Mouse (Mus musculus) heart, adult 8-10 months (tissue): ENCODE measurements around the gene Rhag. TPM values are rescaled to one million over a fixed set of nuclear protein-coding genes. Genes with fewer than 3 reads are reported as not detected.
A peak's percentile ranks its signal among the peaks of the same experiment; 100 is the strongest.

ENCODE experiments used
- DNase-seq: peaks from one replicate; pipeline ENCODE4 v3.0.0; 2022; ENCODE audit warnings: low spot score
- total RNA-seq, 4 experiments: library from RNA; stranded (reverse); gene quantifications; 2 replicates each; pipeline ENCODE4 v1.2.4; 2022

The Rhag gene
- total RNA-seq, result under 1 TPM in 1 of 4 experiments, not detected in 3; 0.23 TPM

GRCm38 (mm10) chr17:40810934-40811333 lies at the start of gene Rhag:
Gene Rhag (plus strand): TSS chr17:40811126.
- no peak for DNase-seq

DNA sequence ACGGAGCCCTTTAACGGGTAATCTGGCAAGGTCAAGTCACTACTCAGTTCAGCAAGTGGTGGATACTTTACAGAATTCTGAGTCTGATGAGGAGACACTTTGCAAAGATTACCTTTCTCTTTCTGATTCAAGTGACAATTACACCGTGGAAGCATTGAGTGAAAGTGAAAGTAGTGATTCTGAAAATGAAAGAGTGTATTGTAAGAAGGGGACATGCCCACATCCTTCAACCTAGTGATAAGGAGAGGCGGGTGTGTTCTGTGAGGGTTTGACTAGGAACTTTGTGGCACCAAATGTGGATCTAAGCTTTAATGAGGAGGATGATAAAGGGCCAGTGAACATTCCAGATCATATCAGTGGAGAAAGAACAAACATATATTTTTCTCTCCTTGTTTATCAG lies 47.3 kb upstream of the Rhag start:
- no peak for DNase-seq

DNA sequence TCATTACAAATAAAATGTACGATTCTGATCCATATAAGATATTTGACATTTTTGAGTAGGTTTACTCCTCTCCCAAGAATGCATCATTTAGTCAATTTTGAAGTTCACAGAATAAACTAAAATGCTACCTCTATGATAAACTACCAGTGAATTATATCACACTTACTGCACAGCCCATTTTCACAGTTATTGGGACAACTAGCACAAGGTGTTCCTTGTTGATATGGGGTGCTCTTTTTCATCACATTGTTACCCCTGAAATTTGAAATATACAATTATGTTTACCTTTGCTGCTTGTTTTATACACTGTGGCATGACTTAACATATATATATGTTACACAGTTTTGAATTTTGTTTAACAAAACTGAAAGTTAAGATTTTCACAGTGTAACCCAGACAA lies 43.8 kb upstream of the Rhag start:
- DNase-seq, result no peak

DNA sequence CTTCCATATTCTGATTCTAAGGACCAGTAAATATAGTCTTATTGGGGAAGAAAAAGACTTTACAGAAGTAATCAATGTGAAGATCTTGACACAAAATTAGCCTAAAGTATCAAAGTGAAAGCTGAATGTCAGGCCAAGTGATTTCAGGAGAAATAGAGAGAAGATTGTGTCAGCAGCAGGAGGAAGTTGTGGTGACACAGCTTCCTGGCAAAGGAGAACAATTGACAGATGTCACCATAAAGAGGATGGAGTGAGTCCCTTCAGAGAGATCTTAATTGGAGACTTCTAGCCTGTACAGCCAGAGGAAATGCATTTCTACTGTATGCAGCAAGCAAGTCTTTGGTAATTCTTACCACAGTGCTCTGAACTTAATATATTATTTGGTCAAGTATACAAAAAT lies 21.0 kb upstream of the Rhag start:
- no peak for DNase-seq

GRCm38 (mm10) chr17:40793921-40794854 lies 16.7 kb upstream of the Rhag start:
- no peak for DNase-seq

DNA sequence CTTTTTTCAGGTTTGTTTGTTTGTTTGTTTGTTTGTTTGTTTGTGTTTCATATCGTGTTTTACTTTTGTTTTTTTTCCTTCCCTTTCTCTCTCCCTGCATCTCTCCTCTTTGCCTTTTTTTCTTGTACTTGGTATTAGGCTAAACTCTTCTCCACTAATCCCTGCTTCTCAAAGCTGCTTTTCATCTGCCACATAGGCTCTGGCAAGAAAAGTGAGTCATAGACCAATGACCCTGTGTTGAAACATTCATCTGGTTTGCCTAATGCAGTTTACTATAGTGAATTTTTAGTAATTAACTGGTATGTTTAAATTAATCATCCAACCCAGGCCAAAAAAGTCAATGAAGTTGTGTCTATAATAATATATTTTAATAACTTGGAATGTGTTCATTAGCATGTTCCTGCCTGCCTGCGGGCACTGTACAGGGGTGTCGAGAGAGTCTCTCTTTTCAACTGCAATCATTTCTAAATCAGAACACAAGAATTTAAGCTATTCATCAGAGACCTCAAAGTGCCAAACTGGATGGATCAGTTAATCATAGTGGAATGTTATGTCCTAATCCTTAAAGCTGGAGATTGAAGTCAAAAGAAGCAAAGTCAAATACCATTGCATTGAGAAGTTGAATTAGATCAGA lies 8.1 kb upstream of the Rhag start:
- no peak for DNase-seq

DNA sequence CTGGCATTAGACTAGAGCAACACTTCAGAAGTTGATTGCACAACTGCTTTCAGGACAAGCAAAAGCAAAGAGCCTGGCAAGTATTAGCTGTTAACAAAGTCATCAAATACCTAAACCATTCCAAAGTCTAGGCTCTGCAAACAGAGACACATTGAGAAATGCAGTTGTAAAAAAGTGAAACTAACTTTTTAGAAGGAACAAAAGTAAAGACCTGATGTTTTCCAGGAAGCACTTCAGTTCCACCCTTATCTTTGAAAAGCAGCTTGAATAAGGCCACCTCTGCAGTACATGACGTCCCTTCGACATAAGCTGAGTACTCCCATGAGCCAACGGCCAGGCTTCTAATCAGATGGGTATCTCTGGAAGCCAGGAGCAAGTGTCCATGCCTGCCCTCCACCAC lies 4.4 kb upstream of the Rhag start:
- no peak for DNase-seq

GRCm38 (mm10) chr17:40806953-40807572 lies 3.9 kb upstream of the Rhag start, which contains the start of gene Crisp2:
Gene Crisp2 (minus strand): TSS chr17:40807003.
- DNase-seq, result no peak

- no peak for DNase-seq
Measured at GRCm38 (mm10) chr17:40808071-40808470, 2.9 kb upstream of the Rhag start.

DNA sequence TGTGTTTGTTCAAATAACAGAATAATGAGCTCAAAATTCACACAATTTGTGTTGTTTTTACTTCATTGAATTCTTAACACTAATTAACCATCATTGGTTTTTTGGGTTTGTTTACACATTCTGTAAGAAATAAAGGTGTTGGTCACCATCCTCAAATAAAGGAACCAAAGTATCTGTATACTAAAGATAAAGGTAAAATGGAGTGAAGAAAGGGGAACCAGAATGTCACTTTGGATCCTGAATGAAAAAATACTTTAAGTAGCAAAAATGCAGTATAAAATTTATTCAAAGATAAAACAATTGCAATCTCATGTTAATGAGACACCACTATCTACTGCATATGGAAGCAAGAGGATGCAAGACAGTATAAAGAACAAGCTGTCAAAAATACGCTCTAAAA lies 634 bp downstream of the Rhag start:
- DNase-seq, result no peak

DNA sequence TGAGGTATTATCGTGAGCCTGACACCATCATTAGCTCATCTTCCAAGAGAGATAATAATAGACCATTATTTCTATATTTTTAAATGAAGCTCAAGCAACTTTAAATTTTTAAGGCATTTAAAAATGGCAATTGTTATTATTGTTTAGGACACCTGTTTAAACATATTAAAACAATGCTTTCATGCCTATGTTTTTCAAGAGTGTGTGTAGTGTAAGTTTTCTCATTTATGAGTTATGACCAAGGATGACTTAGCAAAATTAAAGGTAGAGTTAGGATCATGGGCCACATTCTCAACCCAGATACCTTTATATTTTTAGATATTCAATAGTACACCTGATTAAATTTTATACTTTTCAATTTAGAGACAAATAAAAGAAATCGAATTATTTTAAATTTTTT lies 1.3 kb downstream of the Rhag start:
- no peak for DNase-seq

- DNase-seq, result no peak
Measured at GRCm38 (mm10) chr17:40817340-40817943, 6.5 kb downstream of the Rhag start.

DNA sequence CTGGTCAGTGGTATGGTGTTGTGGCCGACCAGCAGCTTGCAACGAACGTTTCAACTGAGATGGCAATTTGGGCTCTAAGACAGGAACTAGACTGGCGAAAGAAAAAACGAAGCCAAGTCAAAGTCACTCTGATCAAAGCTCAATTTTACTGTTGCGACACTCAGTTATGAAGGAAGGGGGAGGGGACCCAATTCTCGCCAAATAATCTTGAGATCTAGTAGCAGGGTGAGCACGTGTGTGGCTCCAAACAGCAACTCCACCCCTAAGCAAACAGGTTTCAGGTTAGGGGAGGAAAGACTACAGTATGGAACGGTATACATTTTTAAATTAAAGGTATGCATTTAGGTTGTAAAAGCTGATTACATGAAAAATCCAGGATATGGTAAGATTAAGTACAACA lies 10.6 kb downstream of the Rhag start:
- DNase-seq, result no peak

DNA sequence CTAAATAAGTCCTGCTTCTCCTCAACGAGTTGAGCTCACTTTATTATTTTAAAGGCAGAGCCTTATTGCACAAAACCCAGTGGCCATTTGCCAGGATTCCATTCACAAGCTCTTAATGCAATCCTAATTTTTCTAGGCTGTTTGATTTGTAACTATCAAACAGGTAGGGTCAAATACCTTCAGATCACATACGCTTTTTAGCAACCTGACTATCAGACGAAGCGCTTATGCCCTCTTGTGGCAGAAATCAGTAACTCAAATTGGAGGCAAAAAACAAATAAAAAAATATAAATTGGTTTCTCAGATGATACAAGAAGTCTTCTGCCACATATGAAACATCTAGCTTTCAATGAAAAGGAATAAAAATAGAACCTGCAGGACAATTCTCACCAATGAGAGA lies 12.9 kb downstream of the Rhag start:
- no peak for DNase-seq

DNA sequence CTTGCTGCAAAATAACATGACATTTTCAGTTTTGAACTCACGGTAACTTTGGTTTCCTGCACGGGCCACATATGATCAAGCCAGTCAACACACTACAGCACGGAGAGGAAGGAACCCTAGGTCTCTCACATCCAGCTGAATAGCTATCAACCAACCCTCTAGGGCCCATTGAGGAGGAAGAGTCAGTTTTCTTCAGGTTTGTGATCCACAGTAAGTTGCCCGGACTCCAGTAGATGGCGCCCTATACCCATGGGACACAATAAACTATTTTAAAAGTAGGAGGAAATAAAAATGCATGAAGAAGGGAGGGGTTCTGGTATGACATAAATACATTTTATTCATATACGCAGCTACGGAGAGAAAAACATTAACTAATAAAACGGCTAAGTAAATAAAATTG lies 13.6 kb downstream of the Rhag start:
- DNase-seq, result peak; percentile 29

GRCm38 (mm10) chr17:40831870-40832269 lies 20.9 kb downstream of the Rhag start:
- DNase-seq, result no peak

DNA sequence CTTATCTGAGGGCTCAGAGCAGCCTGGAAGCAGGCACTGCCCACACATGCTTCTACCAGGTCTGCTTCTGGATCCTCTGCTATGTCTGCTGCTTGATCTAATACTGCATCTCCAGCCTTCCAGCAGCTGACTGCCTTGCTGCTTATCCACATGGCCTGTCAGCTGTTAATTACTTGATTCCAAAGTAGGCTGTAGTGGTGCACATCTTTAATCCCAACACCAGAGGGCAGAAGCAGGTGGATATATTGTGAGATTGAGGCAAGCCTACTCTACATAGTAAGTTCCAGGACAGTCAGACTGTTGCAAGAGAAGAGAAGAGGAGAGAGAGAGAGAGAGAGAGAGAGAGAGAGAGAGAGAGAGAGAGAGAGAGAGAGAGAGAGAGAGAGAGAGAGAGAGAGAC lies 26.4 kb downstream of the Rhag start:
- DNase-seq, result peak; percentile 13

- DNase-seq, result no peak
Measured at GRCm38 (mm10) chr17:40855065-40855464, 44.1 kb downstream of the Rhag start.

- no peak for DNase-seq
Measured at GRCm38 (mm10) chr17:40868952-40869747, 58.2 kb downstream of the Rhag start.

DNA sequence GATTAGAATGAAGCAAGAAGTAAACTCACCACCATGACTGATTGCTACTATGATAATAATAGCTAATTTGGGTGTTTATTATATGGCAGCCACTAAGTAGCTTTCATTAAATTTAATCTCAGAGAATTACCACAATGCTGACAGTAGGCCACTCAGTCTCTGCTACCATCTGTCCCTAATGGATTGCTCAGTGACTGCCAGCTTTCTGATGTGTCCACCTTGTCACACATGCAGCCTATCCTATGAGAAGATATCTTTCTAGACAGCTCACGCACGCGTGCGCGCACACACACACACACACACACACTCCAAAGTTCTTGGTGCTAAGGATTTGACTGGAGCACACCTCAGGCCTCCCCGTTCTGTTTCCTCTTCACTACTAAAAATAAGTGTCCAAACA lies 61.7 kb downstream of the Rhag start:
- no peak for DNase-seq

GRCm38 (mm10) chr17:40873582-40874011 lies 62.7 kb downstream of the Rhag start:
- DNase-seq, result peak; percentile 15
